Mouse (Mus musculus): ENCODE measurements around the gene Gm28042. TPM values are rescaled to one million over a fixed set of nuclear protein-coding genes. Genes with fewer than 3 reads are reported as not detected.
A peak's percentile ranks its signal among the peaks of the same experiment; 100 is the strongest.

The Gm28042 gene
- polyA plus RNA-seq, 1 experiment: 0.30 TPM

GRCm38 (mm10) chr2:119993515-119993914, 33.8 kb upstream of the Gm28042 start:
- WGBS: 38% methylated on average over 2 of the region's 2 CpGs
- TF ChIP-seq CTCF (IDR thresholded peaks at IDR 0.05; ENCODE audit: insufficient read depth, low read length) (no peak), POLR2A (IDR thresholded peaks at IDR 0.05; ENCODE audit: borderline replicate concordance, extremely low read depth, low read depth, low read length) (no peak)
- Histone ChIP-seq H3K4me3 (replicated peaks; ENCODE audit: extremely low read depth, low read depth, low read length) (no peak overlapping the region), H3K4me1 (ENCODE audit: control insufficient read depth, insufficient read depth, low read length) (peaks cover 6% of the 10 kb centered on the region)
- DNase-seq: no peak

GRCm38 (mm10) chr2:119994839-119995238, 32.5 kb upstream of the Gm28042 start:
- WGBS: 74% methylated on average over 6 of the region's 6 CpGs
- DNase-seq: no peak
- Histone ChIP-seq H3K4me1 (ENCODE audit: control insufficient read depth, insufficient read depth, low read length) (peaks cover 6% of the 10 kb centered on the region), H3K4me3 (replicated peaks; ENCODE audit: extremely low read depth, low read depth, low read length) (no peak overlapping the region)
- TF ChIP-seq POLR2A (IDR thresholded peaks at IDR 0.05; ENCODE audit: borderline replicate concordance, extremely low read depth, low read depth, low read length) (no peak), CTCF (IDR thresholded peaks at IDR 0.05; ENCODE audit: insufficient read depth, low read length) (no peak)

DNA sequence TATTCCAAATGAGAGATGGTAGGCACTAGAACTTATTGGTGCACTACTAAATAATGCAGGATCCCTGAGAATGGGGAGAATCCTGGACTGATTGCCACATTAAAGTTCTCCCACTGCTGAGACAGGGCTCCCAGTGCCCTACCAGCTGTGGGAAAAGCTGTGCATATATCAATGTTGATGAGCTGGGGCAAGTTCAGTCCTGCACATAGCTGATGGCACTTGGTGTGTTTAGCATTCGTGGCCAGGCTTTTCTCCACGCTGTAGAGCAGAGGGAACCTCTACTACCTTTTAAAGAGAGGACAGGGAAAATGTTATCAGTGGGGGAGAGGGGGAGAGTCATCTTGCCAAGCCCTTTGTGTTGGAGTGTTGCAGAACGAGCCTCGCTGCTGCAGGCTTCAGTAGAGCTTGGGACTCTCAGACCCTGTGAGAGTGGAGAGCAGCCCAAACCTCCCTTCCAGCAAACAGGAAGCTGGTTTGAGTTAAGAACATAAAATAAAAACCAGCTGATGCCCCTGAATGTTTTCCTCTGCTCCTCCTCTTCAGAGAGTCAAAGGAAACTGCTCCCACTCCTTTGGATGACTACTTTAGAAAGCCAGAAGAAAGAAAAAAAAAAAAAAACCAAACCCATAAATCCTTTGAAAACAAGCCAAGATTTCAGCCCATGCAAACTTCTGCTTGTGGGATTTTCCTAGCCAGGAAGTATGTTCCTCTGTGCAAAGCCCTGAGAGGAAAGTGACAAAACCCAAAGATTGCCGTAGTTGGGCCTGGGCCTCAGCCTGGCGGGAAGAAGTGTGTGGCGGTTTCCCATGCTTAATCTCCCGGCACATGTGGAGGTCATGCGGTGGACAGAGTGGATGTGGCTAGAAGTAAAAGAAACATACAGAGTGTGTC, 31.7 kb upstream of the Gm28042 start:
- peaks cover 6% of the 10 kb centered on the region for H3K4me1 ChIP-seq (ENCODE audit: control insufficient read depth, insufficient read depth, low read length)
- WGBS: 18% methylated on average over 9 of the region's 9 CpGs
- H3K4me3 ChIP-seq (replicated peaks; ENCODE audit: extremely low read depth, low read depth, low read length): no peak overlapping the region
- TF ChIP-seq POLR2A (IDR thresholded peaks at IDR 0.05; ENCODE audit: borderline replicate concordance, extremely low read depth, low read depth, low read length): no peak
- TF ChIP-seq CTCF (IDR thresholded peaks at IDR 0.05; ENCODE audit: insufficient read depth, low read length): no peak
- DNase-seq: no peak

GRCm38 (mm10) chr2:119997354-119997753, 29.9 kb upstream of the Gm28042 start:
- no peak for TF ChIP-seq POLR2A (IDR thresholded peaks at IDR 0.05; ENCODE audit: borderline replicate concordance, extremely low read depth, low read depth, low read length)
- TF ChIP-seq CTCF (IDR thresholded peaks at IDR 0.05; ENCODE audit: insufficient read depth, low read length): no peak
- no peak overlapping the region for H3K4me3 ChIP-seq (replicated peaks; ENCODE audit: extremely low read depth, low read depth, low read length)
- 69% methylated on average over 4 of the region's 4 CpGs for WGBS
- no peak for DNase-seq
- peaks cover 13% of the 10 kb centered on the region for H3K4me1 ChIP-seq (ENCODE audit: control insufficient read depth, insufficient read depth, low read length)

- TF ChIP-seq CTCF (IDR thresholded peaks at IDR 0.05; ENCODE audit: insufficient read depth, low read length) (no peak), POLR2A (IDR thresholded peaks at IDR 0.05; ENCODE audit: borderline replicate concordance, extremely low read depth, low read depth, low read length) (no peak)
- no peak for DNase-seq
- WGBS: 81% methylated on average over 2 of the region's 2 CpGs
Measured at GRCm38 (mm10) chr2:119999731-120000130, 27.6 kb upstream of the Gm28042 start.

DNA sequence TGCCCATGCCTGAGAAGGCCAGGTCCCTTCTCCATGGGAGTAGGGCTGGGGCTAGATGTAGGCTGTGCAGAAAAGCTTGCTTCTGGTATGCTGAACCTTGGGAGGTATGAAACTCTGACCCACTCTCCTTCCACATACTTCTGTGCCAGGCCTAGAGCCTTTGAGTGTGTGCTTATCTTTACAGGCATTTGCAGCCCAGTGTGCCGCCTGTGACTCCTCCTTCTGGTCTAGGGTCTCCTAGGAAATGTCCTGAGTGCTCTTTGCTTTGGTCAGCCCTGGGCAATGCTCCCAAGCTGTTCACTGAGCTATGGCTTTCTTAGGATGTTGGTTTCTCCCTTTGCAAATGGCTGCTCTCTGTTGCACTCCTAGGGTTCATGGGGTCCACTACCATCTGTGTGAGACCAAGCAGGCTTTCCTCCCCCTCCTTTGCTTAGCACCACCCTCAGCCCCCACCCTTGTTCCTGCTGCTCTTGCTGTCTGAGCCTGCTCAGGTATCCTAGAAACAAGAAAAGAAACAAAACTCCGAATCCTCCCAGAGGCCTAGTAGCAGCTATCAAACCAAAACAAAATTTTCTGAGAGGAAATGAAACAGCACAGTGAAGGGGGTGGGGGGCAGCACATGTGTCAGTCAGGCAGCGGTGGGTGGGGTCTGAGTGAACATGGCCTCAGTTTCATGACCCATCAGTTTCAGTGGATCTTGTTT, 26.3 kb upstream of the Gm28042 start:
- WGBS: 43% methylated on average over 3 of the region's 3 CpGs
- peak; percentile 64 for DNase-seq
- no peak for TF ChIP-seq POLR2A (IDR thresholded peaks at IDR 0.05; ENCODE audit: borderline replicate concordance, extremely low read depth, low read depth, low read length)
- TF ChIP-seq CTCF (IDR thresholded peaks at IDR 0.05; ENCODE audit: insufficient read depth, low read length): no peak

More at GRCm38 (mm10) chr2:119999731-120000130, 27.6 kb upstream of the Gm28042 start:
- Histone ChIP-seq H3K4me3 (replicated peaks; ENCODE audit: extremely low read depth, low read depth, low read length) (no peak overlapping the region), H3K4me1 (ENCODE audit: control insufficient read depth, insufficient read depth, low read length) (peaks cover 15% of the 10 kb centered on the region)

DNA sequence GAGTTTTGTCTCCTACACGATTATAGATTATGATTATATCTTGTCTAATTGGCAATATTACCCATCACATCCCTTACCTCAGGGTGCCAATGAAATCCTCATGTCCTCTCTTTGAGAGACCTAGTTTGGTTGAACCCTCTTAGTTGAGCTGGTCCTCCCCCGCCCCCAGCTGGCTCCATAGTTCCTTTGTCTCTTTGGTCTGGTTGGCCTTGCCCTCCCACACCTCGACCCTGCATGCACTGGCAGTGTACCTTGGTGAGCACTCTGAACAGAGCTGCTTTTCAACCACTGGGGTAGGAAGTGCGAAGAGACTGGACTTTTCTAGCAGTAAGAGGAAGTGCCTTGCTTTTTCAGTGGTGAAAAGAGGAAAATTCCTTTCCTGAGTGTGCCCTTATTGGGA, 25.3 kb upstream of the Gm28042 start:
- no peak for DNase-seq
- WGBS: 63% methylated on average over 4 of the region's 4 CpGs
- no peak for TF ChIP-seq CTCF (IDR thresholded peaks at IDR 0.05; ENCODE audit: insufficient read depth, low read length)
- TF ChIP-seq POLR2A (IDR thresholded peaks at IDR 0.05; ENCODE audit: borderline replicate concordance, extremely low read depth, low read depth, low read length): no peak
- no peak overlapping the region for H3K4me3 ChIP-seq (replicated peaks; ENCODE audit: extremely low read depth, low read depth, low read length)
- peaks cover 9% of the 10 kb centered on the region; the same call in 1 of the 2 replicates for H3K4me1 ChIP-seq (ENCODE audit: control insufficient read depth, insufficient read depth, low read length)

More for the DNA sequence above, 26.3 kb upstream of the Gm28042 start:
- Histone ChIP-seq H3K4me1 (ENCODE audit: control insufficient read depth, insufficient read depth, low read length) (peaks cover 10% of the 10 kb centered on the region; the same call in 1 of the 2 replicates), H3K4me3 (replicated peaks; ENCODE audit: extremely low read depth, low read depth, low read length) (no peak overlapping the region)

DNA sequence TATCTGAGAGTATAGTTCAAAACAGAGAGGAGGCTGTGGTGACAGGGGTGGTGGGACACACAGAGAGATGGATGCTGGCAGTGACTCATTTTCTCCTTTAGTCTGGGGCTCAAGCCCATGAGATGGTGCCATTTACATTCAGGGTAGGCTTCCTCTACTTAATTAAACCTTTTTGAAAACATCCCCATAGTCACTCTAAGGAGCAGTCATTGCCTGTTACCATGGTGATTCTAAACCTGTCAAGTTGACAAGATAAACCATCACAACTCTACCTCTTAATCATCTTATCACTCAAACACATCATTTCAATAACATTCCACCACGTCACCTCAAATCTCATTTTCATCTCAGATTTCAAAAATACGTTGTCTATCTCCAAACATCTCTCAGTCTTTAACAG, 23.3 kb upstream of the Gm28042 start:
- no peak for DNase-seq
- WGBS: 88% methylated on average over 2 of the region's 2 CpGs

GRCm38 (mm10) chr2:120006696-120007095, 20.6 kb upstream of the Gm28042 start:
- 95% methylated on average over 7 of the region's 7 CpGs for WGBS
- DNase-seq: no peak
- no peak overlapping the region for H3K4me3 ChIP-seq (replicated peaks; ENCODE audit: extremely low read depth, low read depth, low read length)
- peaks cover 7% of the 10 kb centered on the region; the same call in 1 of the 2 replicates for H3K4me1 ChIP-seq (ENCODE audit: control insufficient read depth, insufficient read depth, low read length)
- TF ChIP-seq POLR2A (IDR thresholded peaks at IDR 0.05; ENCODE audit: borderline replicate concordance, extremely low read depth, low read depth, low read length) (no peak), CTCF (IDR thresholded peaks at IDR 0.05; ENCODE audit: insufficient read depth, low read length) (no peak)

More for the DNA sequence above, 23.3 kb upstream of the Gm28042 start:
- Histone ChIP-seq H3K4me3 (replicated peaks; ENCODE audit: extremely low read depth, low read depth, low read length) (no peak overlapping the region), H3K4me1 (ENCODE audit: control insufficient read depth, insufficient read depth, low read length) (peaks cover 11% of the 10 kb centered on the region; the same call in 1 of the 2 replicates)
- TF ChIP-seq POLR2A (IDR thresholded peaks at IDR 0.05; ENCODE audit: borderline replicate concordance, extremely low read depth, low read depth, low read length) (no peak), CTCF (IDR thresholded peaks at IDR 0.05; ENCODE audit: insufficient read depth, low read length) (no peak)
